Mouse (Mus musculus): Measurements from ENCODE around the gene Olfr1449.

DNA sequence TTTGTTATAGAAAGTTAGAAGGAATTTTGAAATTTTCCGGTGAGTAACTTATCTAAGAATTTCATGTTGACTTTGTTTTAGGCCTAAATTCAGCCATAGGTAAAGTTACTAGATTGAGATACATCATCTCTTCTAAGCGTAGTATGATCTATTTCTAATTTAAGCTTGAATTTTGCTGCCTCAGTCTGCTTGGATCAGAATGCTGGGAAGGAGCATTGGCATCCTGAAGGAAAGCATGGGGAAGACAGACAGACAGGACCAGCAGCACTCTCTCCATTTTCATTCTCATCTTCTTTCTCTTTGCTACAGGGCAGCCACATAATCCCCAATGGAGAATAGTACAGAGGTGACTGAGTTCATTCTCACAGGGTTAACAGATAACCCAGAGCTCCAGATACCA lies 47.1 kb upstream of the Olfr1449 start, which contains the start of gene Olfr1445:
- TF ChIP-seq CTCF (IDR thresholded peaks at IDR 0.05; ENCODE audit: insufficient read depth, low read length) (no peak), POLR2A (IDR thresholded peaks at IDR 0.05; ENCODE audit: borderline replicate concordance, extremely low read depth, low read depth, low read length) (no peak)
